Mouse (Mus musculus) 3134 (cell line): Measurements from ENCODE around the gene Gp9.

Source experiments
- DNase-seq: peaks from one replicate; pipeline ENCODE4 v3.0.0-alpha.2; 2011; ENCODE audit warnings: low spot score; ENCODE audit not compliant: insufficient read length; ENCODE audit errors: extremely low read depth

The Gp9 gene

GRCm38 (mm10) chr6:87784033-87784432 lies 6.2 kb downstream of the Gp9 start:
- DNase-seq = no peak

GRCm38 (mm10) chr6:87786621-87787020 lies 8.7 kb downstream of the Gp9 start:
- no peak for DNase-seq

- DNase-seq = no peak
These were observed 9.4 kb downstream of the Gp9 start for GRCm38 (mm10) chr6:87787108-87787890.

- no peak for DNase-seq
These were observed 10.5 kb downstream of the Gp9 start for GRCm38 (mm10) chr6:87788266-87788895.

DNA sequence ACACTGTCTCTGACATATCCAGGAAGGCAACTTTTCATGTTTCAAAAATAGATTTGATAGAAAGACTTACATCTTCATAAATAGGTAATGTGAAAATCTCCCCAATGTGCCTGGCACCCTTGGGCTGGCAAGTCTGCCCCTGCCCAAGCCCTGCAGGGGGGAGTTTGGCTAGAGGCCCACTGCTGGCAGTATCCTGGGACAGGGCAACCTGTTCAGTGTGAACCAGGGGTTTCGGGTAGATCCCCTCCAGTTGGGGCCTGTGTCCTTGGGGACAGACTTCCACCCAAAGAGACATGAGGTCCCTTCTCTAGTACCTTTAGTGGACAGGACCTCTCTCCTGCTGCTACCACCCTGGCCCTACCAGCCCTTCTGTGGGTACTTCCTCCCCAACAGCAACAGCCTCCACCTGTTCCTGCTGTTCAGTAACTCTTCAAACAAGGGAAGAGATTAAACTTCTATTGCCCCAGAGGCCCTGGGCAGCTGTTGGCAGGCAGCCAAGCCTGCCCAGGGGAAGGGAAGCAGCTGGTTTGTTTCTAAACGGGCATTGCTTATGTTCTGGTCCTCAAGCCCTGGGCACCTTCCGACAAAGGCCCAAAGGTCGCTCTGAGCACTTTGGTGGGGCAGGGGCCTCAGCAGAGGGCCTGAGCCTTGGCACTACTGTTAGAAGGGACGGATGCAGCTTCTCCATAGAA lies 11.2 kb downstream of the Gp9 start:
- no peak for DNase-seq

DNA sequence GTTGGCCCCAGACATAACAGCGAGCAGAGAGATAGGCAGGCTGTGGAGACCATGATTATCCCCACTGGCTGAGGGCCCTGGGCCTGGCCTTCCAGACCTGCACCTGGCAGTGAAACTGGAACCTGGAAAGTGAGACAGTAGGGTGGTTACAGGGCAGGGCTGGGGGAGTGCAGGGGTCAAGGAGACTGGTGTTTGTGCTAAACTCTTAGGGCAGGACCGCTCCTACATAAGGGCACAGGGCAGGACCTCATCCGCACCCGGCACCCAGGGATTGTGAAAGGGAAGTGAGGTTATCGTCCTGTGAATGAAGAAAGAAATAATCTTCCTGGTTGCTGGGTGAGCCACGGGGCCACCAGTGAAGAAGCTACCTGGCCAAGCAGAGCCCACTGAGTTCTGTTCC lies 11.9 kb downstream of the Gp9 start:
- DNase-seq = no peak

- DNase-seq = no peak
These were observed 13.1 kb downstream of the Gp9 start for GRCm38 (mm10) chr6:87790779-87791480.

DNA sequence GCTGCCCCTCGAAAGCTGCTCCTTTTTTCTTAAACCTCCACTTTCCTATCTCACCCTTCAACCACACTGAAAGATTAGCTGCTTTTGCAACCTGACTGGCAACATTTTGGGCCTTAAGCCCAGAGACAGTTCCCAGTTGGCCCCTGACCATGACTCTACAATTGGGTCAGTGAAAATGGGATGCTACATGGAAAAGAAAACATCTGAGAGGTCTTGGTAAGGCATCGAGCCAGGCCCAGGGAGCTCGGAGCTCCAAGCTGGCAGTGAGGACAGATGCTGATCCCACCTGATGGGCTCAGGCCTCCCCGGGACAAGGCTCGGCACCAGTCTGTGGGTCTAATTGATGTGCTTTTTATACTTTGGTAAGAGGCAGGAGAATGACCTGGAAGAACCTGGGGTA lies 14.0 kb downstream of the Gp9 start:
- DNase-seq = no peak

DNA sequence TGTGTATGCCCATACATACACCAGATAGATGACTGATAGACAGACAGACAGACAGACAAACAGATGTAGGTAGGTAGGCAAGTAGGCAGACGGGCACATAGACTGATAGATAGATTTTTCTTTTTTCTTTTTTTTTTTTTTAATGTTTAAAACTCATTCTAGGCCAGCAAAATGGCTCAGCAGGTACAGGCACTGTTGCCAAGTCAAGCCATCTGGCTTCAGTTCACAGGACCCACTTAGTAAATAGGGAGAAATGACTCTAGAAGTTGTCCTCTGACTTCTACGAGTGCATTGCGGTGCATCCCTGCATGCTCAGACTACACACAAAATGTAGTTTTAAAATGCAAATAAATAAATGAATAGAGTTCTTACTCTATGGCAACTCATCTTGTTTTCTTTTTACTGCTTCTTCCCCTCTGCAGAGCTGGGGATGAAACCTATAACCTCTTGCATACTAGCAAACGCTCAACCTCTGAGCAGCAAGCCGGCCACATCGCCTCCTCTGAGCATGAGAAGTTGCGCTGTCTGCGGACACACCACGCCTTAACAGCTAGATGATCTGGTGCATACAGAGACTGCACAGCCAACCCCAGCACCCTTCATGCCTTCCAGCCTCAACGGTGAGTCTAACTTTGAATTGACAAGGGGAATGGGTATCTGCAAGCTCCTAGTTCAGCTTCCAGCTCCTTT lies 16.1 kb downstream of the Gp9 start:
- no peak for DNase-seq

DNA sequence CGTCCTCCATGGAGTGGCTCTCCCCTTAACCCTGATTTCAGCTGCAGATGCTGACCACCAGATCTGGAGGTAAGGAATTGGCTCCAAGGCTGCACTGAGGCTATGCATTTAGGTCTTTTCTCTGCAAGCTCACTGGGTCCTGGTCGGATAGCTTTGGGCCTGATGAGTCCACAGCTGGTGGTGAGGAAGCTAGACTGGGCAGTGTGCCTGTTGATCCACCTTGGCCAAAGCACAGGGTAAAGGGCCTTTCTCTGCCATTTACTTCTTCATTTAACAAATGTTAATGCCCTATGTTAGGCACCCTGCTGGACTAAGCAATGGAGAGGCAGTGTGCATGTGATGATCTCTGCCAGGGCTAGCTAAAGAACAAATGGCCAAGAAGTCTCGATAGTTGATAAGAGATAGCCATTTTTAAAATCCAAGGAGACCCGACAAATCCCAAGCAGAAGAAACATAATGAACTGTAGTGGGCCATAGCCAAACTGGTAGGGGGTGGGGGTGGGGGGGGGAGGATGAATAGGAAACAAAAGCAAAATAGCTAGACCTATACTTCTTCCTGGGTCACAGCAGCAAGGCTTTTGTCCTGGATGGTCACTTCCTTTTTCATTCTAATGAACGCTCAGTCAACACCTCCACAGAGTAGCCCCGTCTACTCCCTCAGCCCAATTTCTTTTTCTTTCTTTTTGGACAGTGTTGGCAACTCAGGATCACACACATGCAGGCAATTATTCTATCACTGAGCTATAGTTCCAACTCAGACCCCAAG lies 17.7 kb downstream of the Gp9 start:
- DNase-seq = no peak

- no peak for DNase-seq
These were observed 18.5 kb downstream of the Gp9 start for GRCm38 (mm10) chr6:87796251-87796880.

GRCm38 (mm10) chr6:87797321-87797720 lies 19.4 kb downstream of the Gp9 start:
- no peak for DNase-seq

DNA sequence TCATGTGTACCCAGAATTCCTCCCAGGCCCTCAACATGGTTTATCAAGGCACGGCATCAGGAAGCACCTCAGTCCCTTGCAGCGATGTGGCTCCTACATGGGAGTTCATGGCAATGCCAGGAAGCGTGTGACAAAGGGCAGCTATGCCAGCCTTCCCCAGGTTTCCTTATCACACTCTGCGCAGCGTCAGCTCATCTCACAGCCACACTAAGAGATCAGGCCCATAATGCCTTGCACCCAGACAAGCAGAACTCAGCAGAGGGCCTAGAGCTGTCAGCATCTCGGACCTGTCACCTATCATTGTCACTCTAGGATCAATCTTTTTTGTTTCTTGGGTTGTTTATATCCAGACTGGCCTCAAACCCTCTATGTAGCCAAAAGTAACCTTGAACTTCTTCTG lies 21.7 kb downstream of the Gp9 start:
- no peak for DNase-seq

GRCm38 (mm10) chr6:87802462-87802861 lies 24.6 kb downstream of the Gp9 start:
- DNase-seq = no peak

- no peak for DNase-seq
These were observed 26.2 kb downstream of the Gp9 start for GRCm38 (mm10) chr6:87804036-87804435.

DNA sequence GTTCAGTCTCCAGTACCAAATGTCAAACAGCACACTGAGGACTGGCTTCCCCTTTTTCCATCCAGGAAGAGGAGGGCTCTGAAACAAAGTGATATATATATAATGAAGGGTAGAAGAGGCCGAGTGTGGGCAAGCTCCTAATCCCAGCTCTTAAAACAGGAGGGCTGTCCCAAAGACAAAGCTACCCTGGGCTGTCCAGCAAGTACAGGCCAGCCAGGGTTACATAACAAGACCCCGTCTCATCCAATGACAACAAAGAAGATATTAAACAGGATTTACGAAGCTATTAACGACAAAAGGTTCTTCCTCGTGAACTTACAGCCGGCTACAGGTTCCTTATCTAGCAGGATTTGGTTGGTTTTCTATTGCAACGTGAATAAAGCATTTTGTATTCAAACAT lies 27.0 kb downstream of the Gp9 start:
- DNase-seq = no peak

DNA sequence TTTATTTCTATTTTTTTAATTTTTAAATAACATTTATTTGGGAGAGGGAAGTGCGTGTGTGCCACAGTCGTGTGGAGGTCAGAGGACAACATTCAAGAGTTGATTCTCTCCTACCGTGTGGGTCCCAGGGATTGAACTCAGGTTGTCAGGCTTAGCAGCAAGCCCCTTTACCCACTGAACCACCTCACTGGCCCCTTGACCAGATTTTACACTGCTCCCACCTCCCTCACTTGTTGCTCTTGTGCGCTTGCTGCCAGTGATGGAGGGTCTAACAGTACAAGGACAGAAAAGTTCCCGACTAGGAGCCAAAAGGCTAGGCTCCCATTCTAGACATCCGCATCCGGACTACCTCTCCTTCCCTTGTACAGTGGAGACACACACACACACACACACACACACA lies 27.6 kb downstream of the Gp9 start:
- no peak for DNase-seq

DNA sequence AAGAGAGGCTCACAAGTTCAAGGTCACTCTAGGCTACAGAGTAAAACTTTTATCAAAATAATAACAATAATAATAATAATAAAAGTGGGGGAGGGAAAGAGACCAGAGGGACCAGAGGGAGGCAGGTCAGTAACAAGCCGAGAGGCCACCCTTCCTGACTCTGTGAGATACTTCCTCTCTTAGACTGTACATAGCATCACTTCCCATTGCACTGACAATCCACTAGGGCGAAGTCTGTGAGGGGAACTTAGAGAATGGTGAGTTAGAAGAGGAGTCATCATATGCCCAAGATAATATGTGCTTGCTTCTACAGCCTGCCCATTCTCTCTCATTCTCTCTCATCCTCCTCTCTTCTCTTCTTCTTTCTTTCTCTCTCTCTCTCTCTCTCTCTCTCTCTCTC lies 28.2 kb downstream of the Gp9 start:
- DNase-seq = no peak

GRCm38 (mm10) chr6:87806857-87807256 lies 29.0 kb downstream of the Gp9 start:
- no peak for DNase-seq
